Mouse (Mus musculus) right cerebral cortex, postnatal 25 days (tissue): ENCODE data around the gene Gpcpd1.

Source experiments
- DNase-seq: peaks from one replicate; pipeline ENCODE4 v3.0.0; 2022

Gene Gpcpd1

GRCm38 (mm10) chr2:132584191-132584590 is 3.3 kb downstream of the Gpcpd1 start:
- no peak for DNase-seq

- no peak for DNase-seq
Measured at GRCm38 (mm10) chr2:132583126-132583525, 4.4 kb downstream of the Gpcpd1 start.

GRCm38 (mm10) chr2:132582227-132582626 is 5.3 kb downstream of the Gpcpd1 start:
- DNase-seq, result peak; percentile 61

- DNase-seq, result no peak
Measured at GRCm38 (mm10) chr2:132579689-132580088, 7.8 kb downstream of the Gpcpd1 start.

GRCm38 (mm10) chr2:132578711-132579110 is 8.8 kb downstream of the Gpcpd1 start:
- no peak for DNase-seq

- peak; percentile 98 for DNase-seq
Measured at GRCm38 (mm10) chr2:132578059-132578458, 9.5 kb downstream of the Gpcpd1 start.

GRCm38 (mm10) chr2:132577431-132577981 is 10.0 kb downstream of the Gpcpd1 start:
- peak; percentile 57 for DNase-seq

- DNase-seq, result no peak
Measured at GRCm38 (mm10) chr2:132576522-132577135, 10.9 kb downstream of the Gpcpd1 start.

GRCm38 (mm10) chr2:132575759-132576439 is 11.6 kb downstream of the Gpcpd1 start:
- DNase-seq, result no peak

GRCm38 (mm10) chr2:132575256-132575655 is 12.3 kb downstream of the Gpcpd1 start:
- no peak for DNase-seq

- no peak for DNase-seq
Measured at GRCm38 (mm10) chr2:132573280-132573679, 14.2 kb downstream of the Gpcpd1 start.

GRCm38 (mm10) chr2:132572651-132573050 is 14.9 kb downstream of the Gpcpd1 start:
- DNase-seq, result no peak

GRCm38 (mm10) chr2:132571301-132571700 is 16.2 kb downstream of the Gpcpd1 start:
- no peak for DNase-seq

- no peak for DNase-seq
Measured at GRCm38 (mm10) chr2:132570869-132571268, 16.7 kb downstream of the Gpcpd1 start.

GRCm38 (mm10) chr2:132569686-132570085 is 17.8 kb downstream of the Gpcpd1 start:
- no peak for DNase-seq

- no peak for DNase-seq
Measured at GRCm38 (mm10) chr2:132567414-132567813, 20.1 kb downstream of the Gpcpd1 start.

- DNase-seq, result no peak
Measured at GRCm38 (mm10) chr2:132561860-132562259, 25.7 kb downstream of the Gpcpd1 start.

- DNase-seq, result no peak
Measured at GRCm38 (mm10) chr2:132527864-132528263, 59.7 kb downstream of the Gpcpd1 start.

GRCm38 (mm10) chr2:132526894-132527532 is 60.5 kb downstream of the Gpcpd1 start:
- DNase-seq, result no peak

- no peak for DNase-seq
Measured at GRCm38 (mm10) chr2:132526110-132526509, 61.4 kb downstream of the Gpcpd1 start.

- DNase-seq, result no peak
Measured at GRCm38 (mm10) chr2:132518021-132518901, 69.3 kb downstream of the Gpcpd1 start.

GRCm38 (mm10) chr2:132517194-132517836 is 70.2 kb downstream of the Gpcpd1 start:
- no peak for DNase-seq
